Mouse (Mus musculus) CH12.LX (cell line): ENCODE results near the gene Cd81.

Experiments
- GABPA ChIP-seq: IDR thresholded peaks from 2 replicates; pipeline ENCODE4 v1.6.1; 2012; ENCODE audit warnings: low read depth, low read length, improper control_type of control experiment, inconsistent platforms; ENCODE audit not compliant: insufficient replicate concordance
- MAX ChIP-seq: IDR thresholded peaks from 2 replicates; pipeline ENCODE4 v1.6.1; 2011; ENCODE audit warnings: low read length, improper control_type of control experiment
- POLR2A ChIP-seq: IDR thresholded peaks from 2 replicates; pipeline ENCODE4 v1.6.1; 2011; ENCODE audit warnings: low read depth, mild to moderate bottlenecking, improper control_type of control experiment, low read length
- TCF12 ChIP-seq: IDR thresholded peaks from 2 replicates; pipeline ENCODE4 v1.6.1; 2014; ENCODE audit warnings: low read depth, mild to moderate bottlenecking, inconsistent platforms, low read length, improper control_type of control experiment
- ZC3H11A ChIP-seq: IDR thresholded peaks from 2 replicates; pipeline ENCODE4 v1.6.1; 2012; ENCODE audit warnings: low read depth, mild to moderate bottlenecking, inconsistent platforms, low read length, improper control_type of control experiment
- ZKSCAN1 ChIP-seq: IDR thresholded peaks from 2 replicates; pipeline ENCODE4 v1.6.1; 2012; ENCODE audit warnings: low read depth, inconsistent platforms, low read length, improper control_type of control experiment, borderline replicate concordance
- ZNF384 ChIP-seq: IDR thresholded peaks from 2 replicates; pipeline ENCODE4 v1.6.1; 2012; ENCODE audit warnings: low read depth, low read length, improper control_type of control experiment, inconsistent platforms

GRCm38 (mm10) chr7:143054612-143054965 is 2.0 kb downstream of the Cd81 start:
- TF ChIP-seq TCF12 (no peak), MAX (no peak), ZNF384 (no peak), POLR2A (no peak), ZKSCAN1 (no peak), GABPA (no peak), ZC3H11A (no peak)
